Mouse (Mus musculus): Measurements from ENCODE around the gene Lrrc27. TPM values are rescaled to one million over a fixed set of nuclear protein-coding genes. Genes with fewer than 3 reads are reported as not detected.

Lrrc27 gene
- polyA plus RNA-seq, 1 experiment from 2014 or later = 5.1 TPM

- no peak overlapping the region for H3K9ac ChIP-seq (ENCODE audit: low read length)
- WGBS = 69% methylated on average over 4 of the region's 4 CpGs
- DNase-seq (ENCODE audit: low spot score) (no peak), ATAC-seq (ENCODE audit: low FRiP score, low TSS enrichment) (no peak)
- no peak for TF ChIP-seq EP300 (optimal IDR thresholded peaks at IDR 0.05)
- no peak for TF ChIP-seq CTCF (IDR thresholded peaks at IDR 0.05; ENCODE audit: low read depth)
- no peaks in the 10 kb centered on the region for H3K9me3 ChIP-seq (ENCODE audit: control insufficient read depth, low read length)
- no peak overlapping the region for H3K4me3 ChIP-seq (ENCODE audit: low read depth, low read length)
- no peaks in the 10 kb centered on the region for H3K4me1 ChIP-seq (replicated peaks; ENCODE audit: control insufficient read depth, insufficient read depth)
- no peaks in the 10 kb centered on the region for H3K27me3 ChIP-seq (ENCODE audit: control insufficient read depth, insufficient read depth, low read length)
- no peak overlapping the region for H3K4me2 ChIP-seq (replicated peaks; ENCODE audit: low read depth)
- H3K27ac ChIP-seq (replicated peaks) = no peak overlapping the region
- no peaks in the 10 kb centered on the region for H3K36me3 ChIP-seq (ENCODE audit: control insufficient read depth, insufficient read depth, low read length)
Observed at GRCm38 (mm10) chr7:139184396-139184795, 28.4 kb upstream of the Lrrc27 start.

- WGBS = 63% methylated on average over 7 of the region's 7 CpGs
- no peak for ATAC-seq (ENCODE audit: low FRiP score, low TSS enrichment)
- TF ChIP-seq CTCF (IDR thresholded peaks at IDR 0.05; ENCODE audit: low read depth) (no peak), EP300 (optimal IDR thresholded peaks at IDR 0.05) (no peak)
Observed at GRCm38 (mm10) chr7:139184846-139185245, 27.9 kb upstream of the Lrrc27 start.

GRCm38 (mm10) chr7:139185971-139186370, 26.8 kb upstream of the Lrrc27 start:
- no peak overlapping the region for H3K4me2 ChIP-seq (replicated peaks; ENCODE audit: low read depth)
- no peak overlapping the region for H3K4me3 ChIP-seq (ENCODE audit: low read depth, low read length)
- H3K9me3 ChIP-seq (ENCODE audit: control insufficient read depth, low read length) = no peaks in the 10 kb centered on the region
- WGBS = 64% methylated on average over 5 of the region's 5 CpGs
- DNase-seq (ENCODE audit: low spot score) (peak; percentile 8), ATAC-seq (ENCODE audit: low FRiP score, low TSS enrichment) (no peak)
- no peaks in the 10 kb centered on the region for H3K4me1 ChIP-seq (replicated peaks; ENCODE audit: control insufficient read depth, insufficient read depth)
- no peak overlapping the region for H3K27ac ChIP-seq (replicated peaks)
- TF ChIP-seq CTCF (IDR thresholded peaks at IDR 0.05; ENCODE audit: low read depth) (no peak), EP300 (optimal IDR thresholded peaks at IDR 0.05) (no peak)
- H3K9ac ChIP-seq (ENCODE audit: low read length) = no peak overlapping the region
- H3K36me3 ChIP-seq (ENCODE audit: control insufficient read depth, insufficient read depth, low read length) = no peaks in the 10 kb centered on the region
- H3K27me3 ChIP-seq (ENCODE audit: control insufficient read depth, insufficient read depth, low read length) = no peaks in the 10 kb centered on the region

More at GRCm38 (mm10) chr7:139184846-139185245, 27.9 kb upstream of the Lrrc27 start:
- Histone ChIP-seq H3K4me3 (ENCODE audit: low read depth, low read length) (no peak overlapping the region), H3K27me3 (ENCODE audit: control insufficient read depth, insufficient read depth, low read length) (no peaks in the 10 kb centered on the region), H3K9me3 (ENCODE audit: control insufficient read depth, low read length) (no peaks in the 10 kb centered on the region), H3K27ac (replicated peaks) (no peak overlapping the region), H3K9ac (ENCODE audit: low read length) (no peak overlapping the region), H3K4me2 (replicated peaks; ENCODE audit: low read depth) (no peak overlapping the region), H3K4me1 (replicated peaks; ENCODE audit: control insufficient read depth, insufficient read depth) (no peaks in the 10 kb centered on the region), H3K36me3 (ENCODE audit: control insufficient read depth, insufficient read depth, low read length) (no peaks in the 10 kb centered on the region)
- no peak for DNase-seq (ENCODE audit: low spot score)

- TF ChIP-seq EP300 (optimal IDR thresholded peaks at IDR 0.05) (no peak), CTCF (IDR thresholded peaks at IDR 0.05; ENCODE audit: low read depth) (no peak)
- H3K27ac ChIP-seq (replicated peaks) = no peak overlapping the region
- no peaks in the 10 kb centered on the region for H3K4me1 ChIP-seq (replicated peaks; ENCODE audit: control insufficient read depth, insufficient read depth)
- H3K27me3 ChIP-seq (ENCODE audit: control insufficient read depth, insufficient read depth, low read length) = no peaks in the 10 kb centered on the region
- ATAC-seq (ENCODE audit: low FRiP score, low TSS enrichment) = no peak
- peak; percentile 9 for DNase-seq (ENCODE audit: low spot score)
- H3K9ac ChIP-seq (ENCODE audit: low read length) = no peak overlapping the region
- no peak overlapping the region for H3K4me3 ChIP-seq (ENCODE audit: low read depth, low read length)
- H3K4me2 ChIP-seq (replicated peaks; ENCODE audit: low read depth) = no peak overlapping the region
- H3K9me3 ChIP-seq (ENCODE audit: control insufficient read depth, low read length) = no peaks in the 10 kb centered on the region
- H3K36me3 ChIP-seq (ENCODE audit: control insufficient read depth, insufficient read depth, low read length) = no peaks in the 10 kb centered on the region
- WGBS = 75% methylated on average over 8 of the region's 8 CpGs
Observed at GRCm38 (mm10) chr7:139186436-139186835, 26.4 kb upstream of the Lrrc27 start.

- H3K9ac ChIP-seq (ENCODE audit: low read length) = no peak overlapping the region
- no peak for TF ChIP-seq EP300 (optimal IDR thresholded peaks at IDR 0.05)
- no peak for TF ChIP-seq CTCF (IDR thresholded peaks at IDR 0.05; ENCODE audit: low read depth)
- H3K36me3 ChIP-seq (ENCODE audit: control insufficient read depth, insufficient read depth, low read length) = no peaks in the 10 kb centered on the region
- no peaks in the 10 kb centered on the region for H3K27me3 ChIP-seq (ENCODE audit: control insufficient read depth, insufficient read depth, low read length)
- peak overlapping the region; percentile 98 for H3K4me2 ChIP-seq (replicated peaks; ENCODE audit: low read depth)
- H3K4me1 ChIP-seq (replicated peaks; ENCODE audit: control insufficient read depth, insufficient read depth) = no peaks in the 10 kb centered on the region
- ATAC-seq (ENCODE audit: low FRiP score, low TSS enrichment) = no peak
- no peaks in the 10 kb centered on the region for H3K9me3 ChIP-seq (ENCODE audit: control insufficient read depth, low read length)
- 30% methylated on average over 7 of the region's 7 CpGs for WGBS
- DNase-seq (ENCODE audit: low spot score) = peak; percentile 12
- peak overlapping the region; percentile 68 for H3K4me3 ChIP-seq (ENCODE audit: low read depth, low read length)
- no peak overlapping the region for H3K27ac ChIP-seq (replicated peaks)
Observed at GRCm38 (mm10) chr7:139187277-139187676, 25.5 kb upstream of the Lrrc27 start.

GRCm38 (mm10) chr7:139187771-139188633, 24.8 kb upstream of the Lrrc27 start:
- Histone ChIP-seq H3K9me3 (ENCODE audit: control insufficient read depth, low read length) (no peaks in the 10 kb centered on the region), H3K27ac (replicated peaks) (no peak overlapping the region; the same call in 1 of the 2 replicates), H3K36me3 (ENCODE audit: control insufficient read depth, insufficient read depth, low read length) (no peaks in the 10 kb centered on the region), H3K4me3 (ENCODE audit: low read depth, low read length) (peak overlapping the region; percentile 68), H3K4me1 (replicated peaks; ENCODE audit: control insufficient read depth, insufficient read depth) (no peaks in the 10 kb centered on the region), H3K4me2 (replicated peaks; ENCODE audit: low read depth) (peak overlapping the region; percentile 98), H3K27me3 (ENCODE audit: control insufficient read depth, insufficient read depth, low read length) (no peaks in the 10 kb centered on the region), H3K9ac (ENCODE audit: low read length) (peak overlapping the region; percentile 59)
- TF ChIP-seq CTCF (IDR thresholded peaks at IDR 0.05; ENCODE audit: low read depth) (no peak), EP300 (optimal IDR thresholded peaks at IDR 0.05) (no peak)
- under 1% methylated on average over 74 of the region's 94 CpGs for WGBS
- DNase-seq (ENCODE audit: low spot score) = peak; percentile 81
- ATAC-seq (ENCODE audit: low FRiP score, low TSS enrichment) = peak; percentile 93
